ENCODE assay signal across 13 mouse cellular contexts in genomic region chr19:6465090-6465489, GRCm38 (mm10). TPM values are rescaled to one million over a fixed set of nuclear protein-coding genes. Genes with fewer than 3 reads are reported as not detected.
A peak's percentile ranks its signal among the peaks of the same experiment; 100 is the strongest.
DNase-seq lines count a peak whose midpoint lies in the region; ATAC-seq and TF ChIP-seq lines count a peak whose summit lies in the region.
"Had no signal": no experiment of that assay in that cellular context is flagged by ENCODE, and none has a peak within 500 bp of the region (broad histone marks: within the 10 kb centered on the region; RNA-seq: fewer than 3 reads in every experiment).

No protein-coding gene starts in this region.

- no peak for TF ChIP-seq POLR2A in heart, adult 2 months (IDR thresholded peaks at IDR 0.05; ENCODE audit: insufficient read depth, low read depth, low read length)

- TF ChIP-seq CTCF in heart, adult 2 months (IDR thresholded peaks at IDR 0.05): no peak

- peaks cover 28% of the 10 kb centered on the region for H3K4me1 ChIP-seq in forebrain, embryonic 13.5 days
- H3K4me1 ChIP-seq in midbrain, embryonic 12.5 days: peaks cover 44% of the 10 kb centered on the region
- H3K4me1 ChIP-seq in limb, embryonic 10.5 days: peaks cover 29% of the 10 kb centered on the region
- peaks cover 1% of the 10 kb centered on the region; the same call in 1 of the 2 replicates for H3K4me1 ChIP-seq in heart, adult 2 months (ENCODE audit: control insufficient read depth, insufficient read depth, low read length)

- peak; percentile 69 for DNase-seq in left cerebral cortex, postnatal 4 days
- DNase-seq in left cerebral cortex, postnatal 36 days (ENCODE audit: low spot score in 2 of 2): no peak
- DNase-seq in limb, embryonic 10.5 days (ENCODE audit: low spot score): no peak
- DNase-seq in spleen, postnatal 14 days (ENCODE audit: low spot score in 2 of 2): no peak
- DNase-seq in heart, adult 2 months: no peak
- DNase-seq: gastrocnemius, postnatal 25 days; liver, embryonic 13.5 days; thymus, postnatal 14 days had no signal

- H3K4me3 ChIP-seq in forebrain, embryonic 13.5 days: no peak overlapping the region
- no peak overlapping the region for H3K4me3 ChIP-seq in midbrain, embryonic 12.5 days
- no peak overlapping the region for H3K4me3 ChIP-seq in limb, embryonic 10.5 days
- no peak overlapping the region for H3K4me3 ChIP-seq in heart, adult 2 months
- H3K4me3 ChIP-seq: embryonic facial prominence, embryonic 15.5 days; liver, embryonic 13.5 days had no signal

- 41% methylated on average over 5 of the region's 5 CpGs for WGBS in forebrain, embryonic 13.5 days
- 26% methylated on average over 5 of the region's 5 CpGs for WGBS in midbrain, embryonic 12.5 days
- 41% methylated on average over 5 of the region's 5 CpGs for WGBS in limb, embryonic 10.5 days
- WGBS in heart, adult 2 months: 34% methylated on average over 5 of the region's 5 CpGs

- no peak overlapping the region for H3K4me2 ChIP-seq in forebrain, embryonic 13.5 days
- H3K4me2 ChIP-seq in midbrain, embryonic 12.5 days (replicated peaks): no peak overlapping the region
- H3K4me2 ChIP-seq: embryonic facial prominence, embryonic 15.5 days; liver, embryonic 13.5 days had no signal

- H3K9ac ChIP-seq in forebrain, embryonic 13.5 days: 0 out of 2 replicates have a peak overlapping the region, but pooled peaks have one; percentile 26
- H3K9ac ChIP-seq in midbrain, embryonic 12.5 days (replicated peaks): no peak overlapping the region
- no peak overlapping the region for H3K9ac ChIP-seq in heart, adult 2 months (ENCODE audit: low read depth, low read length)
- H3K9ac ChIP-seq: embryonic facial prominence, embryonic 15.5 days; liver, embryonic 13.5 days had no signal

- H3K79me2 ChIP-seq in heart, adult 2 months (replicated peaks; ENCODE audit: control insufficient read depth, insufficient read depth, low read length): no peaks in the 10 kb centered on the region

- H3K9me3 ChIP-seq in forebrain, embryonic 13.5 days (replicated peaks): no peaks in the 10 kb centered on the region
- H3K9me3 ChIP-seq in midbrain, embryonic 12.5 days: 0 out of 2 replicates have a peak, but pooled peaks cover 2% of the 10 kb centered on the region
- H3K9me3 ChIP-seq in limb, embryonic 10.5 days (replicated peaks): no peaks in the 10 kb centered on the region
- H3K9me3 ChIP-seq: embryonic facial prominence, embryonic 15.5 days had no signal

- H3K27ac ChIP-seq in forebrain, embryonic 13.5 days: peak overlapping the region; percentile 42
- peak overlapping the region; percentile 76 for H3K27ac ChIP-seq in midbrain, embryonic 12.5 days (replicated peaks)
- no peak overlapping the region for H3K27ac ChIP-seq in limb, embryonic 10.5 days
- H3K27ac ChIP-seq in heart, adult 2 months: no peak overlapping the region
- H3K27ac ChIP-seq: liver, embryonic 13.5 days had no signal

- TF ChIP-seq EP300 in heart, adult 2 months (IDR thresholded peaks at IDR 0.05; ENCODE audit: insufficient read depth, low read depth, low read length): no peak

- no peaks in the 10 kb centered on the region for H3K27me3 ChIP-seq in forebrain, embryonic 13.5 days
- H3K27me3 ChIP-seq in midbrain, embryonic 12.5 days: no peaks in the 10 kb centered on the region
- H3K27me3 ChIP-seq in limb, embryonic 10.5 days (ENCODE audit: low read depth, poor library complexity, severe bottlenecking): peaks cover 24% of the 10 kb centered on the region
- 0 out of 2 replicates have a peak, but pooled peaks cover 1% of the 10 kb centered on the region for H3K27me3 ChIP-seq in heart, adult 2 months (ENCODE audit: control insufficient read depth, insufficient read depth, low read length)

- ATAC-seq in forebrain, embryonic 13.5 days: peak; percentile 63
- ATAC-seq in midbrain, embryonic 12.5 days (ENCODE audit: low FRiP score, low read depth): peak; percentile 73

- no peaks in the 10 kb centered on the region for H3K36me3 ChIP-seq in forebrain, embryonic 13.5 days (ENCODE audit: poor library complexity, severe bottlenecking)
- no peaks in the 10 kb centered on the region for H3K36me3 ChIP-seq in midbrain, embryonic 12.5 days
- no peaks in the 10 kb centered on the region for H3K36me3 ChIP-seq in limb, embryonic 10.5 days
- H3K36me3 ChIP-seq in heart, adult 2 months (ENCODE audit: control insufficient read depth, insufficient read depth, low read length): no peaks in the 10 kb centered on the region
- H3K36me3 ChIP-seq: embryonic facial prominence, embryonic 15.5 days; G1E; liver, embryonic 13.5 days had no signal

- intact Hi-C loops in left cerebral cortex, postnatal 4 days (cut with DNase I): no loop called here
- intact Hi-C loops in left cerebral cortex, postnatal 36 days (cut with DNase I): loop anchor here (2.0 kb wide), 1 partner anchor 44 kb away; no protein-coding TSS in a partner anchor
- intact Hi-C loops in heart, adult 2 months (cut with DNase I): no loop called here

RNA-seq across cellular contexts. Expression of gene Nrxn2, which starts 46.6 kb away (rescaled TPM):
- 100 to 1,000 TPM; 695 to 758 TPM for total RNA-seq in left cerebral cortex, postnatal 4 days (2021)
- total RNA-seq in left cerebral cortex, postnatal 36 days (2021): 100 to 1,000 TPM; 635 to 658 TPM
- polyA plus RNA-seq in forebrain, embryonic 13.5 days (2015; fragmentation: Nextera tagmentation; extraction: Ambion mirVana): 16.9 and 18.1 TPM in 2 replicates
- 16.0 and 22.5 TPM in 2 replicates for polyA plus RNA-seq in midbrain, embryonic 12.5 days (2016; fragmentation: Nextera tagmentation; extraction: Ambion mirVana)
- 0.78 and 1.5 TPM in 2 replicates for polyA plus RNA-seq in limb, embryonic 10.5 days (2016; fragmentation: Nextera tagmentation; extraction: Ambion mirVana)
- total RNA-seq in heart, adult 2 months (2021): 1 to 10 TPM; 4.5 to 5.2 TPM
- 3.4 TPM in 2 replicates for polyA plus RNA-seq in heart, adult 2 months (2012; rRNA removed)
- total RNA-seq: megakaryocyte progenitor cell, adult 5-6 weeks had no signal

Comparison
In these comparisons a context has a peak if more than half of its experiments do, and no peak if none do; other contexts are left out.
1. H3K27ac ChIP-seq: peak in forebrain, embryonic 13.5 days (single experiment) and midbrain, embryonic 12.5 days (single experiment); none in limb, embryonic 10.5 days (single experiment) and heart, adult 2 months (single experiment).